Mouse (Mus musculus): ENCODE measurements around the gene Nudt22. TPM values are rescaled to one million over a fixed set of nuclear protein-coding genes. Genes with fewer than 3 reads are reported as not detected.

Gene Nudt22
- 4.6 TPM for polyA plus RNA-seq (2017; shearing (Covaris generic))

DNA sequence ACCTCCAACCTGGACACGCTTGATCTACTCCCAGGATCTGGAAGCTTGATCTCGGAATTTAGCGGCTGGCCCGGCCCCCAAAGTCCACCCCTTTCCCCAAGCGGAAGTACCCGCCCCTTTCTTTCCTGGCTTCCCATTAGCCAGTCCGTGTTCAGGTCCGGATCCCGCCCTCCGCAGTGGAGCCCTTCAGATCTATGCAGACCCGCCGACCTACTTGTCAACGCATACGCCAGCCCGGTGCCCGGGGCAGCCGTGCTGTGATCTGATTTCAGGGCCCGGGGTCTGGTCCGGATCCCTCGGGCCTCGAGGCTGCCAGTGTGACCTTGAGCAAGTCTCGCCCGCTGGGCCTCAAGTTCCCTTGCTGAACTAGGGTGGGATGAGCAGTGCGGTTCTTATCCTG, at the start of gene Nudt22, which contains the start of gene Trpt1:
Nudt22 (minus strand) TSS at position 112 of the 400 bp plus-strand sequence.
Trpt1 (plus strand) TSS at position 126 of the 400 bp plus-strand sequence.

DNA sequence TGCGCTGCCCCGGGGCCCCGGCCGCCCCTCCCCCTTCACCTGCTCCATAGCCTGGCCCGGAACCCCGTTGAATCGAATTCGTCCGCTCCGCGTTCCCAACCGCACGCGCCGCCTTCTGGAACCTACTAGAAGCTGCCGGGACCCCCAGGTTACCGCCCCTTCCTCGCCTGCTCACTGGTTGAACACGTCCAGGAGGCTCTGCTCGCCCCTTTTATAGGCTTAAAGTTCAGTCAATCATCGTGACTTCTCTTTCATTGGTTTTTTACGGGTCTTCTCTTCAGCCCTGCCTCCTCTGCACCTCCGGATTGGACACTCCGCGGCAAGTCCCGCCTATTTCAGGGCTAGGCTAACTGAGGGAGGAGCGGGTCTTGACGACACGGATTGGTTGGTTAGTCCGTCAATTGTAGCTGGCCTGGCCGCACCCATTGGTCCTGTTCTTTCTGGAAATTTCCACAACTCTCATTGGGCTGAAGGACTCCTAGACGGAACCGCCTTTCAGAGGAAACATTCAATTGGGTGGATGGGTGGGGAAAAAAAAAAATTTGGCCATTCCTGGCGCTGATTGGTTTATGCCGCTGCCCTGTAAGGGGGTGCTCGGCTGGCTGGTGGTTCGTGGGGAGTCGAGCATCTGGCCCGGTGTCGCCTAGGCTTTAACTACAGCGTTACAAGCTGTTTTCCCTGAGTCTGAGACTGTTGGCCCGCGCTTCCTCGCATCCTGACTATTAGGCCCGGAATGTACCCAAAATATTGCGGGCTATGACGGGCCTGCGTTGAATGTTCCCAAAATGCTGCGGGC, 44.1 kb upstream of the Nudt22 start, which contains the start of gene Stip1:
Stip1 (minus strand) TSS at position 127 of the 796 bp plus-strand sequence.

DNA sequence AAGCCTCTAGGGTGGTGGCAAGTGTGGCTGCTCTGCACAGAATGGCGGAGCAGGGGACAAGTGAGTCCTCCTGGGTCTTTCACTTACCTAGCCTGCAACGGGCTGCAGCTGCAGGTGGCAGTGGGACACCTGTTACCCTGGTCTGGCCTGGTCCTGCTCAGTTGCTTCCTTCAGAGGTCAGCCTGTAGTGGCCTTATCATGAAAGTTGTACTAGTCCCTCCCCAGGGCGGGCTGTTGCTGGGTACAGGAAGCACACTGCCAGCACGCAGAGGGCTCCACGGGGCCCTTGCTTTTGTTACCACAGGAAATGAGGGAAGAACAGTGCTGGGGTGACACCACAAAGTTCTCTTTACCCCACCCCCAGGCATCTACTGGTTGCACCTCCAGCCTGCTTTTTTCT, 23.3 kb upstream of the Nudt22 start, which contains the start of gene Fermt3:
Fermt3 (minus strand) TSS at position 279 of the 400 bp plus-strand sequence.

DNA sequence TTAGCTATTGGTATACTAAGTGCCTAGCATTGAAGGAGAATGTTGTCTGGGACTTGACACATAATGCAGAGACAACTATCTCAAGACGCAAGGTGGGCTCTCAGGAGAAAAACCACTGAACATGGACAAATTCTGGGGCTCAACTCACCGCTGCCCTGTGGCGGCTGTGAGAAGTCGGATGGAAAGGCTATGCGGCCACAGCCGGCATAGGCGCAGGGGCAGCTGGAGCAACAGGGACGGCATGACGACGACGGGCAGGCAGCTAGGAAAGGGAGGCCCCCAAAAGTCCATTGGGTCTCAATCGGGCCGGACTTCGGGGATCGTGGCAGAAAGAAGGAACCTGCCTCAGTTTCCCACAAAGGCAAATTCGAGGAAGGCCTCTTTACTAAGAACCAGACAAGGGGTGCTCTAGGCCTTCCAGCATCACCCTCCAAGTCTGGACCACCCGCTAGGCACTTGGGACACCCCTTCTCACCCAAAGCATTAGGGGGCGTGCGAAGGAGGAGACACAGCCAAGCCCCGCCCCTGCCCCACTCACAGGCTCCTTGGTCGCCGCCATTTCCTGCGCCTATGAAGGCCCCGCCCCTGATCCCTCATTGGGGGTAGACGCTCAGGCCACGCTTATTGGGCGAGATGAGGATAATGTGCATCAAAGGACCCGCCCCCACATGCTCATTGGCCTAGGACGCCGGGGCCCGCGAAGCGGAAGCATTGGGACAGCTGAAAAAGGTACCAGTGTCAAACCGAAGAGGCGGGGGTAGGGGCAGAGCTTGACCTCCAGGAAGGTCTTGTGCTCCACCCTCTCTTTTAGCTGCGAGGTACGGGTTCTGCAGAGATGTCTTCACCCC, 3.7 kb downstream of the Nudt22 start, which contains the start of gene Dnajc4:
Dnajc4 (minus strand) TSS at position 562 of the 848 bp plus-strand sequence.

DNA sequence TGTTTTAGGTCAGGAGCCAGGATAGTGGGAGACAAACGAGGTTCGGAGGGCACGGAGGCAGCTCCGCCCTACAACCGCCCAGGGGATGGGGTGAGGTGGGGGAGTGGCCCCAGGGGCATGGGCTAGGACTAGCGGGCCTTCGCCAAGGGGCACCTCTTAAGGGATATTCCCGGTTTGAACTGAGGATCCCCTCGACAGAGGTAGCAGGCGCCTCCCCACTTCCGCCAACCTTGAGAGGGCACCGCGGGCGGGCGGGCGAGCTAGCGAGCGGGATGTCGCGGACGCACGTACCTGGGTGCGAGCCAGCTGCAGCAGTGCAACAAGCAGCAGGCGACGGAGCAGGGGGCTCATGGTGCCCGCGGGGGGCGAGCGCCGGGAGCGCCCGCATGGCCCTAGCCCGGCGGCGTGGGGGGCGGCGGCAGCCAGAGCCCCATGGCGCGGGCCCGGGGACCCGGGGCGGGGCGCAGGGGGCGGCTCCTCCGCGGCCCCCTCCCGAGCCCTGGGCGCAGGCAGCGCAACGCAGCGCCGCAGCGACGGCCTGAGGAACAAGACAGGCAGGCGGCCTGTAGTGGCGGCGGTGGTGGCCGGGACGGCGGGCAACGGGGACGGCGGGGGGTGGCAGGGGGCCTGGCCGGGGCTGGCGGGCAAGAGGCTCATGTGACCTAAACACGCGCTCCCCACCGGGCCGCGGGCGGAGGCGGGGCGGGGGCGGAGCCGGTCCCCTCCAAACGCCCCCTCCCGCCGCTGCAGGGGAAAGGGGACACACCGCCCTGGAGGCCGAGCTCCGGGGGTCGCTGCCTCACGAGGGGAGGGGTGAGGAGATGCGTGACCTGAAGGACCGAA, 8.6 kb downstream of the Nudt22 start, which contains the start of gene Vegfb:
Vegfb (minus strand) TSS at position 591 of the 843 bp plus-strand sequence.

DNA sequence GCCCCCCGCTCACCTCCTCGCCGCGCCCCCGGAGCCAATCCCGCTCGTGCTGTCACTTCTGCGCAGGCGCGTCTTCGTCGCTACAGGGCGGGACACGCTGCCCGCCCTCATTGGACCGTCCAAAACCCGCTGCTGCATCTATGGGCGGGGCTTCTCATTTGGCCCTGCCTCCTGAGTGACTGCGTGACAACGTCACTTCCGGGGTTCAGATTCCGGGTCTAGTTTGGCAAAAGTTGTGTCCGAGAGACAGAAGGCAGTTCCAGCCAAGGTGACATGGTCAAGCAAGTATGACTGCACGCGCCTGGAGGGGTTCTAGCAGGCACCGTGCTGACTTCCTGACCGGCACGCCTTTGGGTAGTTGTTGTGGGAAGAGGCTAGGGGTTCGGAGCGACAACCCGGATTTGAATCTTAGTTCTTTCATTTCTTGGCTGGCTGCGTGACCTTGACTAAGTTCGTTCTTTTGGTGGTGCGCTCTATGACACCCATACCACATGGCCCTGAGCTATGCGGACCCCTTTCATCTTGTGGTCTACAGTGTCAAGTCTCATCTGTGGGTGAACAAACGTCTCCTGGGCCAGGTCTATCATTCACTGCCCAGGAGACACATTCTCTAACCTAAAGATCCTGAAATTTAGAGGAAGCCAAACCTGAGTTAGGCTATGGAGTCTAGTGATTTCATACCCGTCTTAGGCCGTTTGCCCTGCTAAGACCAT, 15.4 kb downstream of the Nudt22 start, which contains the start of gene Fkbp2:
Fkbp2 (minus strand) TSS at position 121 of the 713 bp plus-strand sequence.

DNA sequence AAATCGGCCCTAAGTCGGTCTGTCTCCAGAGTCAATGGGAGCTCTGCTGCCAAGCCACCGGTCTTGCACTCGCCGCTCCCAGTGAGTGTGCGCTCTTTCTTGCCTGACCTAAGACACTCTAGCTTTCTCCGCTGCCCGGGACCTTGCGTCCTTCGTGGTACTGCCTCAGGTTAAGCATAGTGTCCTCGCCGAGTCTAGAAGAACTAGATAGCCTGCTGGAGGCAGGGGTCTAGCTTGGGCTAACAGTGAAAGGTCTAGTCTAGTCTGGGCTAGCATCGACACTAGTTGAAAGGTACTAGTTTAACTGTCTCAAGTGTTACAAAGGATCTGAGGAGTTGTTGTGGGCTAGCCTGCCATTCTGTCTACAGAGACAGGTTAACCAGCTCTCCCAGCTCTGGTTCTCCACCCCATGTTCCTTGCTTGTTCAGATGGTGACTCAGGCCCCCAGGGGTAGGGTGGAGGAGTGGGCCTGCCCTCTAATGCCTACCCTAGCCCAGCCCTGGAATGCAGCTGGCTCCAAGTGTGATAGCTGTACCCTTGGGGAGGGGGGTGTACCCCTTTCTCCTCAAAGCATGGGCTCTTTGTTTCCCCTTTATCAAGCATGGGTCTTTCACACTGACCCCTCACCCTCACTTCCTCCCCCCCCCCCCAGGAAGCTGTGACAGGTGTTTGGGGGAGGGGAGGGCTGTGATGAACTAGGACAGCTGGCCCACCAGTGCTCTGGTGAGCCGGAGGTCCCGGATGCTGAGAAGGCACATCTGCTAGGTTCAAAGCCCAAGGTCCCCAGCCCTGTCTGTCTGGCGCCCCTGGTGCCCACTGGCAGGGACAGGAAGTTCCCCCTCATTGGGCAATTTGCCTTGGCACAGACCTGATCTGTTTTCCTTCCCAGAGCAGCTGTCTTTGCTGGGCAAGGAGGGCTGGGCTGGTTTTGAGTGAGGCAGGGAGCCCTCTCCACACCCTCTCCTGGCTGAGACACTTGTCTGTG, 20.1 kb downstream of the Nudt22 start, which contains the start of gene Plcb3:
Plcb3 (minus strand) TSS at position 934 of the 985 bp plus-strand sequence.

DNA sequence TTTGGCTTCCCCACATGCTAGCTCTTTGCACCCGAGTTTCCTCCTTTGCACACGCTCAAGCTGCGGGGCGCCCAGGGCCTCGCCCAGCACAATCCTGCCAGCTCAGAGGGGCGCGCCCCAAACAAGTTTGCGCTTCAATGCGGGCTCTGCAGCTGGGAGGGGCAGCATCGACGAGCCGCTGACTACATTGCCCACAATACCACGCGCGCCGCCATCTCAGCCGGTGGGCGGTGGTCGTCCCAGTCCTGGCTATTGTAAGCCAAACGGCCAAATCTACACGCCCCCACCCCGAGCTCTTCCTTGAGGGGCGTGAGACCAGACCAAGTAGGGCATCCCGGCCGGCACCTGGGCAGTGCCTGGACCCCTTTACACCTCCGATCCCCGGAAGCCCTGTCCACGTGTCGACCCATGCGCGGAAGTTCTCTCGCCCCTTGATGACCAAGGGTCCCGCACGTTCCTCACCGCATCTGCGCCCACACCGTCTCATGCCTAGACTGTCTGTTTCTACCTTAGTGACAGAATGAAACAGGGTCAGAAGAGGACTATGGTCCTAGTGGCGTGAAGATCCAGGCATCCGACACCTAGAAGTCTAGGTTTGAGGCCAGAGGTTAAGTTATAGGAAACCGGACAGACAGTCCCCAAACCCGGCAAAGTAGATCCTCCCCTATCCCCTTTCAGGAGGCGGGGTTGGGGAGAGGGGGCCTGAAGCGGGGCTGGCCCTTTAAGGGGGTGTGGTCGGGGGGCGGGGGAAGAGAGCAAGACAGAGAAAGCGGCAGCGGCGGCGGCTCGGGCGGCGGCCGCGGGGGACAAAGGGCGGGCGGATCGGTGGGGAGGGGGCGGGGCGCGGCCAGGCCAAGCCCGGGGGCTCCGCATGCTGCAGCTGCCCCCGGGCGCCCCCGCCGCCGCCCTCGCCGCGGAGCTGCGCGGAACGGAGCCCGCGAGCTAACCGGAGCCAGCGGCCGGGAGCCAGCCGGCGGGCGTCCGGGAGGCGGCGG, 21.4 kb downstream of the Nudt22 start, which contains the start of gene Ppp1r14b:
Ppp1r14b (plus strand) TSS at position 758 of the 995 bp plus-strand sequence.

Other genes with a start within 250 kb of the Nudt22 start
- 27.2 TPM for gene Rps6ka4, start 155.5 kb downstream of the Nudt22 start, polyA plus RNA-seq (2017; shearing (Covaris generic))
- gene Ccdc88b, start 137.9 kb downstream of the Nudt22 start, polyA plus RNA-seq (2017; shearing (Covaris generic)) = 50.5 TPM
- gene Trmt112, start 86.4 kb downstream of the Nudt22 start, polyA plus RNA-seq (2017; shearing (Covaris generic)) = 163 TPM
- 141 TPM for gene Prdx5, start 86.0 kb downstream of the Nudt22 start, polyA plus RNA-seq (2017; shearing (Covaris generic))
- 16.7 TPM for gene Esrra, start 74.3 kb downstream of the Nudt22 start, polyA plus RNA-seq (2017; shearing (Covaris generic))
- not detected for gene Catsperz, start 70.7 kb downstream of the Nudt22 start, polyA plus RNA-seq (2017; shearing (Covaris generic))
- gene Kcnk4, start 61.6 kb downstream of the Nudt22 start, polyA plus RNA-seq (2017; shearing (Covaris generic)) = not detected
- gene Bad, start 54.3 kb downstream of the Nudt22 start, polyA plus RNA-seq (2017; shearing (Covaris generic)) = 11.2 TPM
- gene Gpr137, start 53.6 kb downstream of the Nudt22 start, polyA plus RNA-seq (2017; shearing (Covaris generic)) = 6.3 TPM
- gene Ppp1r14b, start 21.1 kb downstream of the Nudt22 start, polyA plus RNA-seq (2017; shearing (Covaris generic)) = 131 TPM
- gene Plcb3, start 19.6 kb downstream of the Nudt22 start, polyA plus RNA-seq (2017; shearing (Covaris generic)) = 8.5 TPM
- gene Fkbp2, start 15.6 kb downstream of the Nudt22 start, polyA plus RNA-seq (2017; shearing (Covaris generic)) = 18.6 TPM
- 6.1 TPM for gene Vegfb, start 8.5 kb downstream of the Nudt22 start, polyA plus RNA-seq (2017; shearing (Covaris generic))
- gene Dnajc4, start 3.5 kb downstream of the Nudt22 start, polyA plus RNA-seq (2017; shearing (Covaris generic)) = 36.2 TPM
- gene Trpt1, start within 50 bp of the Nudt22 start, polyA plus RNA-seq (2017; shearing (Covaris generic)) = 4.1 TPM
- 241 TPM for gene Fermt3, start 23.4 kb upstream of the Nudt22 start, polyA plus RNA-seq (2017; shearing (Covaris generic))
- 197 TPM for gene Stip1, start 43.9 kb upstream of the Nudt22 start, polyA plus RNA-seq (2017; shearing (Covaris generic))
- 34.3 TPM for gene Macrod1, start 60.7 kb upstream of the Nudt22 start, polyA plus RNA-seq (2017; shearing (Covaris generic))
- gene Flrt1, start 109.6 kb upstream of the Nudt22 start, polyA plus RNA-seq (2017; shearing (Covaris generic)) = not detected
- gene Otub1, start 210.2 kb upstream of the Nudt22 start, polyA plus RNA-seq (2017; shearing (Covaris generic)) = 61.1 TPM
- 377 TPM for gene Cox8a, start 221.5 kb upstream of the Nudt22 start, polyA plus RNA-seq (2017; shearing (Covaris generic))
- 34.3 TPM for gene Naa40, start 245.1 kb upstream of the Nudt22 start, polyA plus RNA-seq (2017; shearing (Covaris generic))